Mouse (Mus musculus): ENCODE measurements around the gene Tepp. TPM values are rescaled to one million over a fixed set of nuclear protein-coding genes. Genes with fewer than 3 reads are reported as not detected.

Tepp gene
- polyA plus RNA-seq, 1 experiment from 2014 or later = 0.51 TPM

- Histone ChIP-seq H3K36me3 (peaks cover 39% of the 10 kb centered on the region), H3K27ac (replicated peaks) (peak within 1 kb of the TSS; percentile 98), H3K27me3 (no peaks in the 10 kb centered on the region), H3K4me2 (replicated peaks) (peak within 1 kb of the TSS; percentile 80), H3K9me3 (replicated peaks) (no peaks in the 10 kb centered on the region), H3K4me1 (peaks cover 28% of the 10 kb centered on the region), H3K4me3 (replicated peaks) (peak within 1 kb of the TSS; percentile 85), H3K9ac (peak within 1 kb of the TSS; percentile 78)
- ATAC-seq (ENCODE audit: insufficient number of reproducible peaks, low FRiP score, low TSS enrichment, low read depth) = peak; percentile 95
- WGBS = under 1% methylated on average over 79 of the region's 80 CpGs
Measured at GRCm38 (mm10) chr8:95331720-95332436, 21.5 kb downstream of the Tepp start, which contains the start of the genes Zfp319 and Usb1. Zfp319 (minus strand) TSS chr8:95331950. Usb1 (plus strand) TSS chr8:95332284.

GRCm38 (mm10) chr8:95332437-95333199 lies 22.3 kb downstream of the Tepp start:
- Histone ChIP-seq H3K4me3 (replicated peaks) (peak overlapping the region; percentile 85), H3K9me3 (replicated peaks) (no peaks in the 10 kb centered on the region), H3K9ac (peak overlapping the region; percentile 54), H3K4me2 (replicated peaks) (peak overlapping the region; percentile 80), H3K36me3 (peaks cover 34% of the 10 kb centered on the region), H3K27me3 (no peaks in the 10 kb centered on the region), H3K27ac (replicated peaks) (peak overlapping the region; percentile 98), H3K4me1 (peaks cover 28% of the 10 kb centered on the region)
- no peak for ATAC-seq (ENCODE audit: insufficient number of reproducible peaks, low FRiP score, low TSS enrichment, low read depth)
- 19% methylated on average over 21 of the region's 21 CpGs for WGBS

- peaks cover 42% of the 10 kb centered on the region for H3K36me3 ChIP-seq
- no peak for ATAC-seq (ENCODE audit: insufficient number of reproducible peaks, low FRiP score, low TSS enrichment, low read depth)
Measured at GRCm38 (mm10) chr8:95335706-95336105, 25.3 kb downstream of the Tepp start.

GRCm38 (mm10) chr8:95336363-95336762 lies 26.0 kb downstream of the Tepp start:
- ATAC-seq (ENCODE audit: insufficient number of reproducible peaks, low FRiP score, low TSS enrichment, low read depth) = no peak
- peaks cover 47% of the 10 kb centered on the region for H3K36me3 ChIP-seq

More at GRCm38 (mm10) chr8:95335706-95336105, 25.3 kb downstream of the Tepp start:
- H3K4me1 ChIP-seq = peaks cover 14% of the 10 kb centered on the region
- H3K27me3 ChIP-seq = no peaks in the 10 kb centered on the region
- no peak overlapping the region for H3K4me3 ChIP-seq (replicated peaks)
- no peak overlapping the region for H3K27ac ChIP-seq (replicated peaks)
- WGBS = 84% methylated on average over 1 of the region's 1 CpGs
- no peak overlapping the region for H3K9ac ChIP-seq
- H3K9me3 ChIP-seq (replicated peaks) = no peaks in the 10 kb centered on the region
- no peak overlapping the region for H3K4me2 ChIP-seq (replicated peaks)

GRCm38 (mm10) chr8:95341721-95342120 lies 31.4 kb downstream of the Tepp start:
- Histone ChIP-seq H3K4me3 (replicated peaks) (no peak overlapping the region), H3K9ac (no peak overlapping the region), H3K4me1 (no peaks in the 10 kb centered on the region), H3K36me3 (peaks cover 77% of the 10 kb centered on the region), H3K27ac (replicated peaks) (no peak overlapping the region), H3K9me3 (replicated peaks) (no peaks in the 10 kb centered on the region), H3K4me2 (replicated peaks) (no peak overlapping the region), H3K27me3 (no peaks in the 10 kb centered on the region)
- ATAC-seq (ENCODE audit: insufficient number of reproducible peaks, low FRiP score, low TSS enrichment, low read depth) = no peak
- 72% methylated on average over 5 of the region's 5 CpGs for WGBS

More at GRCm38 (mm10) chr8:95336363-95336762, 26.0 kb downstream of the Tepp start:
- Histone ChIP-seq H3K4me1 (peaks cover 11% of the 10 kb centered on the region; the same call in 1 of the 2 replicates), H3K9me3 (replicated peaks) (no peaks in the 10 kb centered on the region), H3K27ac (replicated peaks) (no peak overlapping the region), H3K4me2 (replicated peaks) (no peak overlapping the region), H3K4me3 (replicated peaks) (no peak overlapping the region), H3K27me3 (no peaks in the 10 kb centered on the region), H3K9ac (no peak overlapping the region)

- peaks cover 59% of the 10 kb centered on the region for H3K36me3 ChIP-seq
- H3K27me3 ChIP-seq = no peaks in the 10 kb centered on the region
- no peak overlapping the region for H3K4me3 ChIP-seq (replicated peaks)
- no peak overlapping the region for H3K4me2 ChIP-seq (replicated peaks)
- no peak overlapping the region for H3K9ac ChIP-seq
- 66% methylated on average over 6 of the region's 6 CpGs for WGBS
- no peaks in the 10 kb centered on the region for H3K9me3 ChIP-seq (replicated peaks)
- no peak overlapping the region for H3K27ac ChIP-seq (replicated peaks)
- H3K4me1 ChIP-seq = peaks cover 17% of the 10 kb centered on the region
- no peak for ATAC-seq (ENCODE audit: insufficient number of reproducible peaks, low FRiP score, low TSS enrichment, low read depth)
Measured at GRCm38 (mm10) chr8:95344668-95345067, 34.3 kb downstream of the Tepp start.

- Histone ChIP-seq H3K4me2 (replicated peaks) (no peak overlapping the region), H3K27ac (replicated peaks) (0 out of 2 replicates have a peak overlapping the region, but pooled peaks have one; percentile 30), H3K36me3 (peaks cover 39% of the 10 kb centered on the region), H3K9ac (no peak overlapping the region), H3K27me3 (peaks cover 10% of the 10 kb centered on the region), H3K4me3 (replicated peaks) (no peak overlapping the region), H3K4me1 (peaks cover 28% of the 10 kb centered on the region), H3K9me3 (replicated peaks) (no peaks in the 10 kb centered on the region)
- 0 out of 2 replicates have a peak, but pooled peaks have one; percentile 12 for ATAC-seq (ENCODE audit: insufficient number of reproducible peaks, low FRiP score, low TSS enrichment, low read depth)
- 36% methylated on average over 8 of the region's 8 CpGs for WGBS
Measured at GRCm38 (mm10) chr8:95346643-95347545, 36.5 kb downstream of the Tepp start.

GRCm38 (mm10) chr8:95348356-95348755 lies 38.0 kb downstream of the Tepp start:
- Histone ChIP-seq H3K9ac (no peak overlapping the region), H3K9me3 (replicated peaks) (no peaks in the 10 kb centered on the region), H3K4me2 (replicated peaks) (no peak overlapping the region), H3K4me1 (peaks cover 41% of the 10 kb centered on the region), H3K4me3 (replicated peaks) (no peak overlapping the region), H3K36me3 (peaks cover 31% of the 10 kb centered on the region), H3K27me3 (peaks cover 19% of the 10 kb centered on the region), H3K27ac (replicated peaks) (no peak overlapping the region)
- WGBS = 72% methylated on average over 2 of the region's 2 CpGs
- ATAC-seq (ENCODE audit: insufficient number of reproducible peaks, low FRiP score, low TSS enrichment, low read depth) = no peak

GRCm38 (mm10) chr8:95348811-95349630 lies 38.7 kb downstream of the Tepp start:
- Histone ChIP-seq H3K4me3 (replicated peaks) (no peak overlapping the region), H3K4me1 (peaks cover 46% of the 10 kb centered on the region), H3K9ac (no peak overlapping the region), H3K36me3 (peaks cover 25% of the 10 kb centered on the region), H3K4me2 (replicated peaks) (peak overlapping the region; percentile 10; the same call in 1 of the 2 replicates), H3K27ac (replicated peaks) (0 out of 2 replicates have a peak overlapping the region, but pooled peaks have one; percentile 14), H3K27me3 (peaks cover 25% of the 10 kb centered on the region), H3K9me3 (replicated peaks) (no peaks in the 10 kb centered on the region)
- WGBS = 36% methylated on average over 19 of the region's 19 CpGs
- no peak for ATAC-seq (ENCODE audit: insufficient number of reproducible peaks, low FRiP score, low TSS enrichment, low read depth)

- WGBS = 3% methylated on average over 15 of the region's 15 CpGs
- Histone ChIP-seq H3K4me3 (replicated peaks) (peak overlapping the region; percentile 72), H3K36me3 (0 out of 2 replicates have a peak, but pooled peaks cover 4% of the 10 kb centered on the region), H3K27ac (replicated peaks) (no peak overlapping the region), H3K4me1 (peaks cover 46% of the 10 kb centered on the region), H3K9me3 (replicated peaks) (no peaks in the 10 kb centered on the region), H3K27me3 (peaks cover 28% of the 10 kb centered on the region), H3K9ac (no peak overlapping the region), H3K4me2 (replicated peaks) (peak overlapping the region; percentile 99)
- no peak for ATAC-seq (ENCODE audit: insufficient number of reproducible peaks, low FRiP score, low TSS enrichment, low read depth)
Measured at GRCm38 (mm10) chr8:95351461-95351860, 41.1 kb downstream of the Tepp start.
